Mouse (Mus musculus): ENCODE data around the gene Swap70.

- TF ChIP-seq GATA1 (IDR thresholded peaks at IDR 0.05; ENCODE audit: borderline replicate concordance, low read length) = no peak
- TF ChIP-seq FLI1 (IDR thresholded peaks at IDR 0.05; ENCODE audit: low read length) = no peak
Observed at GRCm38 (mm10) chr7:110246526-110246925, 25.0 kb downstream of the Swap70 start.

Data from megakaryocyte, embryonic 14.5 days (primary cell).